Mouse (Mus musculus): ENCODE results near the gene Rbm20.

DNA sequence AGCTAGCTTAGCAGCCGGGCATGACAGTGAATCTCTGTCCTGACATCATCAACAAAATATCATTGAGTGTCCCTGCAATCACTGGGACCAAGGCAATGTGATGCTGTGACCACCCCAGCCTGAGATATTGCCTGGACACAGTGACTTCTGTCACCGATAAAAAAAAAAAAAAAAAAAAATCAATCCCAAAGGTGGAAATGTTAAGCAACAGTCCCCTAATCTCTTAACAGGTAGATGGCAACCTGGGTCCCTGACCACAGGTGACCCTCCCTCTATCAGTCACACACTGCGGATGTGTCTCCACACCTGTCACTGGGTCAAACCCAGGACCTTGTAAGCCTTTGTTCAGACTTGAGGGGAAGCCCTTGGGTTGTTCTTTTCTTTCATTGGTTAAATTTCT, 128.0 kb downstream of the Rbm20 start:
- TF ChIP-seq GATA1 (IDR thresholded peaks at IDR 0.05; ENCODE audit: borderline replicate concordance, low read length) (no peak), CTCF (IDR thresholded peaks at IDR 0.05; ENCODE audit: low read depth, low read length) (no peak), TAL1 (conservative IDR thresholded peaks at IDR 0.05; ENCODE audit: low read depth, low read length) (no peak), GATA2 (IDR thresholded peaks at IDR 0.05; ENCODE audit: borderline replicate concordance, low read depth, low read length) (no peak)

All from G1E (cell line).